Mouse (Mus musculus) C2C12 (cell line): ENCODE results near the gene Gm32802. TPM values are rescaled to one million over a fixed set of nuclear protein-coding genes. Genes with fewer than 3 reads are reported as not detected.
"Not testable (repeated sequence)": the region's sequence is repeated elsewhere in the genome, so short reads cannot be mapped to it uniquely, and the experiment has no call there.

ENCODE experiments used
- H3K27me3 ChIP-seq: one replicate; pipeline ENCODE4 v1.6.1; 2011; ENCODE audit not compliant: control insufficient read depth, insufficient read depth, insufficient read length
- H3K36me3 ChIP-seq: one replicate; pipeline ENCODE4 v1.6.1; 2011; ENCODE audit not compliant: control insufficient read depth, insufficient read depth
- H3K4me3 ChIP-seq: one replicate; pipeline ENCODE4 v1.5.1; 2011; ENCODE audit warnings: mild to moderate bottlenecking, control low read depth; ENCODE audit not compliant: poor library complexity, insufficient read depth, severe bottlenecking
- H3K79me2 ChIP-seq: one replicate; pipeline ENCODE4 v1.6.1; 2011; ENCODE audit not compliant: control insufficient read depth, insufficient read depth
- H3K79me3 ChIP-seq: one replicate; pipeline ENCODE4 v1.6.1; 2011; ENCODE audit warnings: low read depth, control low read depth
- H3ac ChIP-seq: one replicate; pipeline ENCODE3; 2011; ENCODE audit warnings: low read depth; ENCODE audit not compliant: control insufficient read depth, insufficient read length
- CEBPB ChIP-seq: IDR thresholded peaks from one replicate; pipeline ENCODE4 v1.6.1; 2011; ENCODE audit warnings: low read depth, mild to moderate bottlenecking, control low read depth, moderate library complexity
- CTCF ChIP-seq: IDR thresholded peaks from one replicate; pipeline ENCODE4 v1.5.1; 2011; ENCODE audit not compliant: control insufficient read depth, insufficient read depth, insufficient read length
- FOSL1 ChIP-seq: IDR thresholded peaks from one replicate; pipeline ENCODE4 v1.8.0; 2011; ENCODE audit warnings: mild to moderate bottlenecking, low read length; ENCODE audit not compliant: poor library complexity, insufficient read depth, severe bottlenecking
- MAX ChIP-seq: IDR thresholded peaks from one replicate; pipeline ENCODE4 v1.6.1; 2011; ENCODE audit warnings: mild to moderate bottlenecking, control low read depth
- MYOD1 ChIP-seq: IDR thresholded peaks from one replicate; pipeline ENCODE4 v1.6.1; 2011; ENCODE audit warnings: low read depth; ENCODE audit not compliant: control insufficient read depth, insufficient read length
- MYOG ChIP-seq: IDR thresholded peaks from one replicate; pipeline ENCODE4 v1.6.1; 2011; ENCODE audit not compliant: control insufficient read depth, insufficient read length; ENCODE audit errors: extremely low read depth
- USF1 ChIP-seq: IDR thresholded peaks from one replicate; pipeline ENCODE4 v1.6.1; 2011; ENCODE audit warnings: low read depth, mild to moderate bottlenecking, control low read depth, moderate library complexity
- polyA plus RNA-seq: library from polyadenylated mRNA; unstranded; fragments of >200 nt; fragmentation: generic; extraction: Trizol; gene quantifications from one replicate; pipeline ENCODE4 v1.2.1, GENCODE M21; 2012; ENCODE audit warnings: missing spikeins

Gm32802 gene
- polyA plus RNA-seq, 1 experiment, result 0.01 TPM

DNA sequence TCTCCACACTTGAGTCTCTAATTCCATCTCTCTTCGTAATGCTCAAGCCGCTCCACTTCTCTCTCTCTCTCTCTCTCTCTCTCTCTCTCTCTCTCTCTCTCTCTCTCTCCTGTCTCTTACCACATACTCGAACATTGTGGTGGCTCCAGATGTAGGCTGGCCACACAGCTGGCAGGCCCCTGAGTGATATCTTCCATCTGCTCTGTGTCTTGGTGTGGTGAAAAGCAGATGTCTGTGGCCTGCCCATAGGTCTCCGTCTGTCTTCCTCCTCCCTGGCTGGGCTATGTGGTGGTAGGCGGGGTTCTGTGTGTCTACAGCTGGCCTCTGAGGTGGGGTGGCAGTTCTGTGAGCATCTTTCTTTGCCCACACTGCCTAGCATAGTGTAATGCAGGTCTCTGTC lies 24.5 kb downstream of the Gm32802 start:
- H3K79me2 ChIP-seq, H3K4me3 ChIP-seq, H3K27me3 ChIP-seq, H3ac ChIP-seq, H3K36me3 ChIP-seq, H3K79me3 ChIP-seq: not testable (repeated sequence)

GRCm38 (mm10) chr10:118294938-118295337 lies 36.5 kb downstream of the Gm32802 start, which contains the start of gene Iltifb:
Gene Iltifb (minus strand): TSS chr10:118295038.
- no peaks in the 10 kb centered on the region for H3K79me2 ChIP-seq
- H3K4me3 ChIP-seq, result no peak within 1 kb of the TSS
- no peaks in the 10 kb centered on the region for H3K27me3 ChIP-seq
- H3ac ChIP-seq, result no peak within 1 kb of the TSS
- H3K79me3 ChIP-seq, result no peaks in the 10 kb centered on the region
- no peak for TF ChIP-seq MYOG
- no peak for TF ChIP-seq MAX
- TF ChIP-seq FOSL1, result no peak
- no peak for TF ChIP-seq USF1
- TF ChIP-seq MYOD1, result no peak
- no peak for TF ChIP-seq CEBPB
- TF ChIP-seq CTCF, result no peak
- H3K36me3 ChIP-seq, result no peaks in the 10 kb centered on the region

GRCm38 (mm10) chr10:118302133-118302532 lies 43.6 kb downstream of the Gm32802 start:
- H3K79me2 ChIP-seq, H3K4me3 ChIP-seq, H3K27me3 ChIP-seq, H3K36me3 ChIP-seq, H3ac ChIP-seq, H3K79me3 ChIP-seq: not testable (repeated sequence)

Other genes with a start within 250 kb of the Gm32802 start
- gene Mdm1, start 116.9 kb upstream of the Gm32802 start, polyA plus RNA-seq, result 7.2 TPM
- gene Il22, start 53.7 kb upstream of the Gm32802 start, polyA plus RNA-seq, result not detected
- 0.01 TPM for gene Gm32717, start 17.9 kb upstream of the Gm32802 start, polyA plus RNA-seq
- gene Iltifb, start 36.4 kb downstream of the Gm32802 start, polyA plus RNA-seq, result not detected
- gene Gm9040, start 68.3 kb downstream of the Gm32802 start, polyA plus RNA-seq, result not detected
- gene Gm9044, start 73.7 kb downstream of the Gm32802 start, polyA plus RNA-seq, result not detected
- 0.02 TPM for gene Gm9045, start 79.1 kb downstream of the Gm32802 start, polyA plus RNA-seq
- gene Gm9046, start 84.6 kb downstream of the Gm32802 start, polyA plus RNA-seq, result not detected
- not detected for gene Gm9048, start 90.0 kb downstream of the Gm32802 start, polyA plus RNA-seq
- 0.02 TPM for gene Gm9049, start 95.4 kb downstream of the Gm32802 start, polyA plus RNA-seq
- not detected for gene Ifng, start 182.4 kb downstream of the Gm32802 start, polyA plus RNA-seq